Mouse (Mus musculus): ENCODE results near the gene Pde4dip. TPM values are rescaled to one million over a fixed set of nuclear protein-coding genes. Genes with fewer than 3 reads are reported as not detected.
A peak's percentile ranks its signal among the peaks of the same experiment; 100 is the strongest.

Gene Pde4dip
- polyA plus RNA-seq, 1 experiment = 56.2 TPM

DNA sequence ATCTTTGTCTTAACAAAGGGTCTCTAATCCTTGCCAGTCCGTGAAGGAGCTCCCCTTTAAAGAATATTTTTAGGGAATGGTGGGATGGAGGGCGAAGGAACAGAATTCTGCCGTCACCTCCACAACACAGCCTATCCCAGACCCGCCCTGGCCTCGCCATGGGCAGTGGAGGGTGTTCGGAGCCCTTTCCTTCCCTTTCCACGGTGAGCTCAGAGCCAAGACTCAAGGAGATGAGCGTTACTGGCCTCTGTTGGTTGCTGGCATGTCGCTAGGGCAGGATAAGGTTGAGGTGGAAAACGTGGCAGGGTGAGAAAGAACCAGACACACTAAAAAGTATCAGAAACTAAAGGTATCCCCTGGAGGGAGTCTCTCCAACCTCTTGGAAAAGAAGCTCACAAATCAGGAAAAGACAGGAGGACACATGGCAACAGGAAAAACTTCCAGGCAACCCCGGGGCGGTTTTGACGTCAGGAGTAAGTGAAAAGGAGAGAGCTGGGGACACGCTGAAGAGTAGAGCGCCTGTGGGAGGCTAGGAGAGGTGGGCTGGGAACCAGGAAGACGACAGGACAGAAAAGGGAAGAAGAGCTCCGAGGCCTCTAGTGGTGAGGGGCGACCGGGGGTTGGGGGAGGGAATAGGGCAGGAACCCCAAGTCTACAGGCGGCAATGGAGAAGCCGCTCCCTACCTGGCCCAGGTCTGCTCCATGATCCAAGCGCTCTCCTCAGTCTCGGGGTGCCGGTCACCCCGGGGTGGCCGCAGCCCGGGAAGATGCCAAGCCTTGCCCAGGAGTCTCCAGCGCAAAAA lies 21.1 kb downstream of the Pde4dip start:
- no peak overlapping the region for H3K27ac ChIP-seq (ENCODE audit: control insufficient read depth, insufficient read depth, low read length)
- DNase-seq = no peak

DNA sequence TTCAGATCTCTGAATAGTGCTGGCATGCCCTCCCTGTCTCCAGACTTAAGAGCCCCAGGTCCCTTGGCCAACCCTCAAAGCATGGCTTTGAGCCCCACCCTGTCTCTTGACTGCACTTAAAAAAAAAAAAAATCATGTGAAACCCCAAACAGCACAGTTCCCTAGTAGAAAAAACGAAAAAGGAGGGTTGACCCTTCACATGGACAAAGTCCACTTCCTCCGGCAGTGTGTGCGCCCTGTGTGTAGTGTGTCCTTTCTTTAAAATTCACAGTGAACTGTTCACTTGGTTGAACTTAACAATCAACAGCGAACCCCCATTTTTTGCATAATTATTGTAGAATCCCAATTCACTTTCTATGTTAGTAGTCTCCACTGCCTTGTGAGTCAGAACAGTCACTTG lies 21.8 kb downstream of the Pde4dip start:
- no peak for DNase-seq
- H3K27me3 ChIP-seq (ENCODE audit: control insufficient read depth, insufficient read depth, low read length) = peaks cover 6% of the 10 kb centered on the region; the same call in 1 of the 2 replicates
- TF ChIP-seq POLR2A (IDR thresholded peaks at IDR 0.05; ENCODE audit: control insufficient read depth, extremely low read depth, insufficient read depth, low read length, poor library complexity) (no peak), CTCF (IDR thresholded peaks at IDR 0.05; ENCODE audit: borderline replicate concordance, control insufficient read depth, extremely low read depth, insufficient read depth, low read length, poor library complexity) (no peak)
- H3K27ac ChIP-seq (ENCODE audit: control insufficient read depth, insufficient read depth, low read length) = no peak overlapping the region
- no peaks in the 10 kb centered on the region for H3K36me3 ChIP-seq (ENCODE audit: control insufficient read depth, insufficient read depth, low read length)
- H3K4me3 ChIP-seq (ENCODE audit: control insufficient read depth, insufficient read depth, low read length) = no peak overlapping the region
- peaks cover 9% of the 10 kb centered on the region for H3K4me1 ChIP-seq (replicated peaks; ENCODE audit: control insufficient read depth, insufficient read depth, low read length)
- 74% methylated on average over 4 of the region's 4 CpGs for WGBS

More for the DNA sequence above, 21.1 kb downstream of the Pde4dip start:
- Histone ChIP-seq H3K27me3 (ENCODE audit: control insufficient read depth, insufficient read depth, low read length) (peaks cover 6% of the 10 kb centered on the region; the same call in 1 of the 2 replicates), H3K4me3 (ENCODE audit: control insufficient read depth, insufficient read depth, low read length) (peak overlapping the region; percentile 49), H3K4me1 (replicated peaks; ENCODE audit: control insufficient read depth, insufficient read depth, low read length) (peaks cover 9% of the 10 kb centered on the region), H3K36me3 (ENCODE audit: control insufficient read depth, insufficient read depth, low read length) (no peaks in the 10 kb centered on the region)
- WGBS = 7% methylated on average over 28 of the region's 28 CpGs
- TF ChIP-seq CTCF (IDR thresholded peaks at IDR 0.05; ENCODE audit: borderline replicate concordance, control insufficient read depth, extremely low read depth, insufficient read depth, low read length, poor library complexity) = no peak
- no peak for TF ChIP-seq POLR2A (IDR thresholded peaks at IDR 0.05; ENCODE audit: control insufficient read depth, extremely low read depth, insufficient read depth, low read length, poor library complexity)

DNA sequence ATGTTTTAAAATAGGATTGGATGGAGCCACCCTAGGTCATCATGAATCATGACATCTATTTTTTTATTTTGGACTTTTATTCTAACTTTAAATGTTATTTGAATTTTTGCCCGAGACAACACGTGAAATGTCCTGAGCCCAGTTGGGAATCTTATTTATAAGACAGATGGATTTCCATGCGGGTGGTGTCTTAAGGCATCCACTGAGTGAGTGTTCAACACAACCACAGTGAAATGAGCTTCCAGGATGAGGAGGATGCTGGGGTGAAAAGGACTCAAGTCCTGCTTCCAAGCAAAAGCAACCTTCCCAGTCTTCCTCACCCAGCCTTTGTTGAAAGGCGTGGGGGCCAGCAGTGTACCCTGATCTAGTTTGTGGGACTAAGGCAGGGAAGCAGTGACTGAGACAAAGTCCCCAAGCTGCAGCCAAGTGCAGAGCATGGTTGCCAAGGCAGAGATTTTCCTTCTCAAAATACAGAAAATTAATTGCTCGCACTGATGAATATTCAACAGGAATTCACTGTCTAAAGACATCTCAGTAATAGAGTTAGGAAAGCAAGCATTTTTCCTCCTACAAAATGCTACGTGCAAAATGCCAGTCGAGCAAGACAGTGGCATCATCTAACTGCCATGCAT lies 27.6 kb downstream of the Pde4dip start:
- TF ChIP-seq POLR2A (IDR thresholded peaks at IDR 0.05; ENCODE audit: control insufficient read depth, extremely low read depth, insufficient read depth, low read length, poor library complexity) = no peak
- no peak for TF ChIP-seq CTCF (IDR thresholded peaks at IDR 0.05; ENCODE audit: borderline replicate concordance, control insufficient read depth, extremely low read depth, insufficient read depth, low read length, poor library complexity)
- Histone ChIP-seq H3K27me3 (ENCODE audit: control insufficient read depth, insufficient read depth, low read length) (no peaks in the 10 kb centered on the region; the same call in 1 of the 2 replicates), H3K4me1 (replicated peaks; ENCODE audit: control insufficient read depth, insufficient read depth, low read length) (no peaks in the 10 kb centered on the region), H3K4me3 (ENCODE audit: control insufficient read depth, insufficient read depth, low read length) (no peak overlapping the region), H3K36me3 (ENCODE audit: control insufficient read depth, insufficient read depth, low read length) (no peaks in the 10 kb centered on the region), H3K27ac (ENCODE audit: control insufficient read depth, insufficient read depth, low read length) (no peak overlapping the region)
- DNase-seq = no peak
- 90% methylated on average over 7 of the region's 7 CpGs for WGBS

DNA sequence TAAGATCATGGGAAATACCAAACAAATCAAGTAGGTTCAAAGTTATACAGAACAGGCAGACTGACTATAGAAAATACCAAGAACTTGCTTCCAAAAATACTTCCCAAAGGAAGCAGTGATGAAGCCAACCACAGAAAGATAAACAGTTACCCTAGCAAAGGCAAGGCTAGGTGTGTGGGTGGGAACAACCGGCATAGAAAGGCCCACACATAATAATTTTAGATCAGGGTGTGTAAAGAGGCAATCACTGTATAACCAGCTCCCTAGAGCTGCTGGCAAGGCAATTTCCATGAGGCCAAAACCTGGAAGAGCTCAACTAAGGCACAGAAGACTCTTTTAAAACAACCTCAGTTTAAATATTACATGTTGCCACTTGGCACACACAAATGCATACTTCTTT lies 29.1 kb downstream of the Pde4dip start:
- no peaks in the 10 kb centered on the region for H3K36me3 ChIP-seq (ENCODE audit: control insufficient read depth, insufficient read depth, low read length)
- no peak for DNase-seq
- WGBS = 84% methylated on average over 1 of the region's 1 CpGs
- no peaks in the 10 kb centered on the region for H3K4me1 ChIP-seq (replicated peaks; ENCODE audit: control insufficient read depth, insufficient read depth, low read length)
- H3K4me3 ChIP-seq (ENCODE audit: control insufficient read depth, insufficient read depth, low read length) = no peak overlapping the region
- TF ChIP-seq CTCF (IDR thresholded peaks at IDR 0.05; ENCODE audit: borderline replicate concordance, control insufficient read depth, extremely low read depth, insufficient read depth, low read length, poor library complexity) = no peak
- TF ChIP-seq POLR2A (IDR thresholded peaks at IDR 0.05; ENCODE audit: control insufficient read depth, extremely low read depth, insufficient read depth, low read length, poor library complexity) = no peak
- no peak overlapping the region for H3K27ac ChIP-seq (ENCODE audit: control insufficient read depth, insufficient read depth, low read length)
- H3K27me3 ChIP-seq (ENCODE audit: control insufficient read depth, insufficient read depth, low read length) = no peaks in the 10 kb centered on the region; the same call in 1 of the 2 replicates

DNA sequence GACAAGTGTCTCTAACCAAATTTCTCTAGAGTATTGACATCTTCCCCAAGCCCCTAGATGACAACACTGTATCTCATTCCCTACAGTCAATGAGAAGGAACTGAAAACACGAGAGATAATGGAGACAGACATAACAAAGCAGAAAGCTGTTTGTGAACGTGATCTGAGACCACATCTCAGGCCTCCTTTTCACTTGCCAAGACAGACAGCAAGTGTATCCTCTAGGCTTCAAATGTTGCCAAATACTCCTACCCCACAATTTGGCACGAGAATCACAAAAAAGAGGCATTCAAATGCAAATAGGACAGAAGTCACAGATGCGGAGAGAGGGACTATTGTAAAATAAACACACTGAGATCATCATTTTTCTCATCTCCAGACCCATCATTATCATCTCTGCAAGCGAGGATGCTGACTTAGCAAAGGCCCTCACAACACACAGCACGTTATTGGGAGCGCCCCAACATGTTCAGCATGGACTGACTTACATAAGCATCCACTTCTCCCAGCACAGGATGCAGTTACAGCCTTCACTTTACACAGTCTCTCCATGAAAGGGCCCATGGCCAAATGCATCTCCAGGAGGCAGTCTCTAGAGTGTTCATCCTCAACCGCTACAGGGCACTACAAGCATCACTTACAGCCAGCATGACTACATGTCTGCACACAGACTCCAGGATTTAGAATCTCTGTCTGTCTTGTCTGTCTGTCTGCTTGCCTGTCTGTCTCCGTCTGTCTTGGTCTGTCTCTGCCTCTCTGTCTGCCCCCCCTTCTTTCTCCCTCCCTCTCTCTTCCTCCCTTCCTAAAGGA lies 33.7 kb downstream of the Pde4dip start:
- no peak for DNase-seq
- no peak for TF ChIP-seq CTCF (IDR thresholded peaks at IDR 0.05; ENCODE audit: borderline replicate concordance, control insufficient read depth, extremely low read depth, insufficient read depth, low read length, poor library complexity)
- no peak for TF ChIP-seq POLR2A (IDR thresholded peaks at IDR 0.05; ENCODE audit: control insufficient read depth, extremely low read depth, insufficient read depth, low read length, poor library complexity)
- no peaks in the 10 kb centered on the region for H3K27me3 ChIP-seq (ENCODE audit: control insufficient read depth, insufficient read depth, low read length)
- no peak overlapping the region for H3K4me3 ChIP-seq (ENCODE audit: control insufficient read depth, insufficient read depth, low read length)
- H3K27ac ChIP-seq (ENCODE audit: control insufficient read depth, insufficient read depth, low read length) = no peak overlapping the region
- no peaks in the 10 kb centered on the region for H3K4me1 ChIP-seq (replicated peaks; ENCODE audit: control insufficient read depth, insufficient read depth, low read length)
- 90% methylated on average over 9 of the region's 9 CpGs for WGBS
- no peaks in the 10 kb centered on the region for H3K36me3 ChIP-seq (ENCODE audit: control insufficient read depth, insufficient read depth, low read length)

DNA sequence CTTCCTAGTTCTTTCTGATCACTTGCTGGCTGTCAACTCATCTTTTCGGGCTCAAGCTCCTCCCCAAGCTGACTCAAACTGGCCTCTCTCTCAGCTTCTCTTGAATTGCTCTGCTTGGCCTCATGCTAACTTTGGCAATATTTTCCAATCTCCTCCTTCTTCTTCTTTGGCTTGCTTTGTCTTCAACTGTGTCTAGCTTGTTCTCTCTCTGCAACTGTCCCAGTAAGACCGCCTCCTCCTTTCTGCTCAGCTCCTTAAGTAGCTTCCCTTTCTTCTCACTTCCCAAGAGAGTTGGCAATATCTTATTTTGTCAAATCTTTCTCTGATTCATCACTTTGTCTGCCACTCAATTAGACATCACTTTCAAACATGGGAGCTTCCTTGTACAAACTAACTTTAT lies 36.7 kb downstream of the Pde4dip start:
- 93% methylated on average over 2 of the region's 2 CpGs for WGBS
- Histone ChIP-seq H3K4me1 (replicated peaks; ENCODE audit: control insufficient read depth, insufficient read depth, low read length) (no peaks in the 10 kb centered on the region), H3K27ac (ENCODE audit: control insufficient read depth, insufficient read depth, low read length) (no peak overlapping the region), H3K4me3 (ENCODE audit: control insufficient read depth, insufficient read depth, low read length) (no peak overlapping the region), H3K27me3 (ENCODE audit: control insufficient read depth, insufficient read depth, low read length) (no peaks in the 10 kb centered on the region), H3K36me3 (ENCODE audit: control insufficient read depth, insufficient read depth, low read length) (no peaks in the 10 kb centered on the region)
- TF ChIP-seq CTCF (IDR thresholded peaks at IDR 0.05; ENCODE audit: borderline replicate concordance, control insufficient read depth, extremely low read depth, insufficient read depth, low read length, poor library complexity) = no peak
- no peak for TF ChIP-seq POLR2A (IDR thresholded peaks at IDR 0.05; ENCODE audit: control insufficient read depth, extremely low read depth, insufficient read depth, low read length, poor library complexity)
- DNase-seq = no peak
